Mouse (Mus musculus): Measurements from ENCODE around the gene Cptp.

- no peak for TF ChIP-seq CTCF (IDR thresholded peaks at IDR 0.05; ENCODE audit: insufficient read depth, low read length)
- TF ChIP-seq POLR2A (IDR thresholded peaks at IDR 0.05; ENCODE audit: borderline replicate concordance, extremely low read depth, low read depth, low read length): no peak
These were observed 36.9 kb downstream of the Cptp start for GRCm38 (mm10) chr4:155832321-155832720.

Measured in lung, adult 2 months (tissue).